Mouse (Mus musculus) megakaryocyte, embryonic 14.5 days (primary cell): ENCODE data around the gene Snrpf. TPM values are rescaled to one million over a fixed set of nuclear protein-coding genes. Genes with fewer than 3 reads are reported as not detected.

ENCODE experiments used
- H3K27me3 ChIP-seq: replicated peaks from 2 replicates; pipeline ENCODE3; 2012; ENCODE audit warnings: inconsistent platforms
- H3K36me3 ChIP-seq: replicated peaks from 2 replicates; pipeline ENCODE3; 2012; ENCODE audit warnings: low read length, inconsistent platforms, mixed read lengths
- H3K4me1 ChIP-seq: 2 replicates; pipeline ENCODE4 v1.6.1; 2012; ENCODE audit warnings: inconsistent platforms
- H3K4me3 ChIP-seq: replicated peaks from 2 replicates; pipeline ENCODE3; 2012; ENCODE audit warnings: moderate library complexity, mild to moderate bottlenecking, inconsistent platforms
- H3K9me3 ChIP-seq: 2 replicates; pipeline ENCODE4 v1.6.1; 2012; ENCODE audit warnings: inconsistent platforms
- FLI1 ChIP-seq: IDR thresholded peaks from 2 replicates; pipeline ENCODE4 v1.6.1; 2012; ENCODE audit warnings: low read length, inconsistent platforms, mixed read lengths
- GATA1 ChIP-seq: IDR thresholded peaks from 3 replicates; pipeline ENCODE4 v1.6.1; 2012; ENCODE audit warnings: mixed read lengths, low read length, inconsistent platforms, borderline replicate concordance
- polyA plus RNA-seq: library from polyadenylated mRNA; stranded (reverse); fragments of >175 nt; gene quantifications from 2 replicates; pipeline ENCODE4 v1.2.3, GENCODE M21; 2012; ENCODE audit warnings: low replicate concordance; ENCODE audit not compliant: insufficient read depth

Gene Snrpf
- polyA plus RNA-seq, 1 experiment, result 75.4 TPM

GRCm38 (mm10) chr10:93552596-93552995 lies 36.9 kb downstream of the Snrpf start:
- Histone ChIP-seq H3K4me1 (peaks cover 14% of the 10 kb centered on the region), H3K4me3 (no peak overlapping the region), H3K9me3 (no peaks in the 10 kb centered on the region), H3K36me3 (no peaks in the 10 kb centered on the region), H3K27me3 (peaks cover 18% of the 10 kb centered on the region)
- TF ChIP-seq GATA1 (no peak), FLI1 (no peak)

GRCm38 (mm10) chr10:93549821-93550220 lies 39.7 kb downstream of the Snrpf start:
- H3K36me3 ChIP-seq, result no peaks in the 10 kb centered on the region
- H3K4me3 ChIP-seq, result no peak overlapping the region
- peaks cover 15% of the 10 kb centered on the region for H3K27me3 ChIP-seq
- peaks cover 18% of the 10 kb centered on the region for H3K4me1 ChIP-seq
- TF ChIP-seq GATA1, result no peak
- TF ChIP-seq FLI1, result no peak
- no peaks in the 10 kb centered on the region for H3K9me3 ChIP-seq

- H3K4me3 ChIP-seq, result no peak overlapping the region
- H3K36me3 ChIP-seq, result no peaks in the 10 kb centered on the region
- H3K4me1 ChIP-seq, result peaks cover 18% of the 10 kb centered on the region
- no peaks in the 10 kb centered on the region for H3K9me3 ChIP-seq
- TF ChIP-seq FLI1, result no peak
- peaks cover 12% of the 10 kb centered on the region for H3K27me3 ChIP-seq
Observed at GRCm38 (mm10) chr10:93548991-93549390, 40.5 kb downstream of the Snrpf start.

GRCm38 (mm10) chr10:93547741-93548270 lies 41.7 kb downstream of the Snrpf start:
- Histone ChIP-seq H3K4me3 (no peak overlapping the region), H3K4me1 (peaks cover 21% of the 10 kb centered on the region), H3K36me3 (no peaks in the 10 kb centered on the region), H3K9me3 (no peaks in the 10 kb centered on the region), H3K27me3 (peaks cover 7% of the 10 kb centered on the region)
- TF ChIP-seq GATA1 (no peak), FLI1 (no peak)

GRCm38 (mm10) chr10:93544172-93544571 lies 45.3 kb downstream of the Snrpf start:
- Histone ChIP-seq H3K4me1 (peaks cover 37% of the 10 kb centered on the region), H3K9me3 (no peaks in the 10 kb centered on the region)
- TF ChIP-seq FLI1 (no peak), GATA1 (no peak)

GRCm38 (mm10) chr10:93543176-93543575 lies 46.3 kb downstream of the Snrpf start:
- Histone ChIP-seq H3K4me3 (no peak overlapping the region), H3K9me3 (no peaks in the 10 kb centered on the region), H3K36me3 (no peaks in the 10 kb centered on the region), H3K4me1 (peaks cover 30% of the 10 kb centered on the region), H3K27me3 (peaks cover 7% of the 10 kb centered on the region)
- TF ChIP-seq FLI1 (no peak), GATA1 (no peak)

More at GRCm38 (mm10) chr10:93544172-93544571, 45.3 kb downstream of the Snrpf start:
- no peaks in the 10 kb centered on the region for H3K36me3 ChIP-seq
- peaks cover 4% of the 10 kb centered on the region for H3K27me3 ChIP-seq
- no peak overlapping the region for H3K4me3 ChIP-seq

GRCm38 (mm10) chr10:93542356-93542755 lies 47.1 kb downstream of the Snrpf start:
- peaks cover 14% of the 10 kb centered on the region for H3K27me3 ChIP-seq
- H3K4me3 ChIP-seq, result no peak overlapping the region
- no peaks in the 10 kb centered on the region for H3K36me3 ChIP-seq
- no peak for TF ChIP-seq GATA1
- no peak for TF ChIP-seq FLI1
- peaks cover 22% of the 10 kb centered on the region for H3K4me1 ChIP-seq
- no peaks in the 10 kb centered on the region for H3K9me3 ChIP-seq

- H3K4me3 ChIP-seq, result no peak overlapping the region
- H3K27me3 ChIP-seq, result peaks cover 15% of the 10 kb centered on the region
- H3K4me1 ChIP-seq, result peaks cover 20% of the 10 kb centered on the region
- TF ChIP-seq GATA1 (no peak), FLI1 (no peak)
- no peaks in the 10 kb centered on the region for H3K36me3 ChIP-seq
- no peaks in the 10 kb centered on the region for H3K9me3 ChIP-seq
Observed at GRCm38 (mm10) chr10:93541585-93541984, 47.9 kb downstream of the Snrpf start.

- H3K4me3 ChIP-seq, result peak within 1 kb of the TSS; percentile 91
- H3K4me1 ChIP-seq, result peaks cover 20% of the 10 kb centered on the region
- H3K27me3 ChIP-seq, result peaks cover 20% of the 10 kb centered on the region
- H3K36me3 ChIP-seq, result no peaks in the 10 kb centered on the region
- no peak for TF ChIP-seq FLI1
- no peak for TF ChIP-seq GATA1
- H3K9me3 ChIP-seq, result no peaks in the 10 kb centered on the region
Observed at GRCm38 (mm10) chr10:93540431-93541210, 48.9 kb downstream of the Snrpf start, which contains the start of gene Ccdc38. Ccdc38 (plus strand) TSS chr10:93540632.

GRCm38 (mm10) chr10:93539775-93540430 lies 49.6 kb downstream of the Snrpf start, which contains the start of gene Amdhd1:
Amdhd1 (minus strand) TSS chr10:93540033.
- H3K4me1 ChIP-seq, result peaks cover 20% of the 10 kb centered on the region
- H3K36me3 ChIP-seq, result no peaks in the 10 kb centered on the region
- peaks cover 25% of the 10 kb centered on the region for H3K27me3 ChIP-seq
- TF ChIP-seq FLI1 (no peak), GATA1 (no peak)
- H3K9me3 ChIP-seq, result no peaks in the 10 kb centered on the region
- peak within 1 kb of the TSS; percentile 91 for H3K4me3 ChIP-seq
